Mouse (Mus musculus): Measurements from ENCODE around the gene Zfp981.
"Not testable (repeated sequence)": the region's sequence is repeated elsewhere in the genome, so short reads cannot be mapped to it uniquely, and the experiment has no call there.

- not testable (repeated sequence) for TF ChIP-seq CTCF, EP300 (IDR thresholded peaks at IDR 0.05)
Measured at GRCm38 (mm10) chr4:146454170-146454569, 47.7 kb upstream of the Zfp981 start.
